Mouse (Mus musculus) CH12.LX (cell line): ENCODE measurements at regions not wholly inside any gene's neighbourhood (a gene's known extent, or its start where the extent isn't known, plus 50 kb on each side); places are given as distances from the start of the nearest gene placed in this dataset.

Experiments used
- CTCF ChIP-seq, 2 experiments: IDR thresholded peaks in 1 of 2; conservative IDR thresholded peaks in 1 of 2; 2 replicates each; pipeline ENCODE4 v1.5.1; 2011 to 2012; ENCODE audit warnings: low read depth in 2 of 2, low read length in 2 of 2, improper control_type of control experiment in 1 of 2, inconsistent platforms in 1 of 2, mild to moderate bottlenecking in 1 of 2, moderate library complexity in 1 of 2
- MAZ ChIP-seq: IDR thresholded peaks from 2 replicates; pipeline ENCODE4 v1.6.1; 2012; ENCODE audit warnings: low read depth, mild to moderate bottlenecking, inconsistent platforms, low read length, improper control_type of control experiment, moderate library complexity

DNA sequence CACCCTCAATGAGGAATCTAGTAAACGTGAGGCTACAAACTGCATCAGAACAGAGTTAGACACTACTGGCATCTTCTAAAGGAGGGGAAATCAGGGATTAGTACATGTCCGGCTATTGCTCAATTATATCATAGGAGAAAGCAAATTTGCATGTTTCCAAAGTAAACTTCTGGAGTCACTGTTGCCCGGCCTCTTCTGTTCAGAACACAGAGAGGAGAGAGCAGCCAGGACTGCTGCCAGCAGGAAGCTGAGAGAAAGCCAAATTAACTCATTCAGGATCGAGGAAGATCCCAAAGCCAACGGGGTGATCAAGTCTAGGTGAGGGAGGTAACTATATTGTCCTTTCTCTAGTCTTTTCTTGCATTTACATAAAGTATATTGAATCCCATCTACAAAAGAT is 131.0 kb downstream of the Nr4a2 start:
- TF ChIP-seq CTCF (conservative IDR thresholded peaks at IDR 0.05 in 1 of 2, IDR thresholded peaks at IDR 0.05 in 1 of 2; ENCODE audit: low read depth in 2 of 2, low read length in 2 of 2), result no peak
- TF ChIP-seq MAZ, result no peak
